Mouse (Mus musculus): ENCODE data around the gene Slc38a10. TPM values are rescaled to one million over a fixed set of nuclear protein-coding genes. Genes with fewer than 3 reads are reported as not detected.

Slc38a10 gene
- polyA plus RNA-seq, 1 experiment from 2014 or later = 100 TPM

GRCm38 (mm10) chr11:120071731-120072320, 79.3 kb downstream of the Slc38a10 start:
- Histone ChIP-seq H3K4me2 (ENCODE audit: low read depth, low read length) (no peak overlapping the region), H3K27me3 (ENCODE audit: control insufficient read depth, insufficient read depth, low read depth, low read length) (no peaks in the 10 kb centered on the region), H3K9me3 (ENCODE audit: control insufficient read depth, low read length) (no peaks in the 10 kb centered on the region), H3K27ac (ENCODE audit: low read length) (no peak overlapping the region), H3K4me3 (ENCODE audit: low read length) (no peak overlapping the region), H3K9ac (ENCODE audit: low read length) (no peak overlapping the region), H3K4me1 (replicated peaks; ENCODE audit: control insufficient read depth, insufficient read depth, low read length) (no peaks in the 10 kb centered on the region), H3K36me3 (ENCODE audit: control insufficient read depth, insufficient read depth, low read length) (peaks cover 28% of the 10 kb centered on the region)
- ATAC-seq (ENCODE audit: low read depth) = no peak
- 73% methylated on average over 7 of the region's 7 CpGs for WGBS

- H3K4me1 ChIP-seq (replicated peaks; ENCODE audit: control insufficient read depth, insufficient read depth, low read length) = no peaks in the 10 kb centered on the region
- H3K36me3 ChIP-seq (ENCODE audit: control insufficient read depth, insufficient read depth, low read length) = peaks cover 24% of the 10 kb centered on the region
- H3K9ac ChIP-seq (ENCODE audit: low read length) = no peak overlapping the region
- ATAC-seq (ENCODE audit: low read depth) = no peak
- H3K27me3 ChIP-seq (ENCODE audit: control insufficient read depth, insufficient read depth, low read depth, low read length) = no peaks in the 10 kb centered on the region
- H3K4me3 ChIP-seq (ENCODE audit: low read length) = no peak overlapping the region
- no peaks in the 10 kb centered on the region for H3K9me3 ChIP-seq (ENCODE audit: control insufficient read depth, low read length)
- no peak overlapping the region for H3K4me2 ChIP-seq (ENCODE audit: low read depth, low read length)
- 61% methylated on average over 12 of the region's 12 CpGs for WGBS
- no peak overlapping the region for H3K27ac ChIP-seq (ENCODE audit: low read length)
Measured at GRCm38 (mm10) chr11:120071065-120071464, 80.1 kb downstream of the Slc38a10 start.

- Histone ChIP-seq H3K4me3 (ENCODE audit: low read length) (no peak overlapping the region), H3K27me3 (ENCODE audit: control insufficient read depth, insufficient read depth, low read depth, low read length) (no peaks in the 10 kb centered on the region), H3K36me3 (ENCODE audit: control insufficient read depth, insufficient read depth, low read length) (peaks cover 24% of the 10 kb centered on the region), H3K9me3 (ENCODE audit: control insufficient read depth, low read length) (no peaks in the 10 kb centered on the region), H3K4me1 (replicated peaks; ENCODE audit: control insufficient read depth, insufficient read depth, low read length) (no peaks in the 10 kb centered on the region), H3K4me2 (ENCODE audit: low read depth, low read length) (no peak overlapping the region), H3K27ac (ENCODE audit: low read length) (no peak overlapping the region), H3K9ac (ENCODE audit: low read length) (no peak overlapping the region)
- WGBS = 83% methylated on average over 27 of the region's 27 CpGs
- ATAC-seq (ENCODE audit: low read depth) = no peak
Measured at GRCm38 (mm10) chr11:120070286-120070930, 80.7 kb downstream of the Slc38a10 start.

DNA sequence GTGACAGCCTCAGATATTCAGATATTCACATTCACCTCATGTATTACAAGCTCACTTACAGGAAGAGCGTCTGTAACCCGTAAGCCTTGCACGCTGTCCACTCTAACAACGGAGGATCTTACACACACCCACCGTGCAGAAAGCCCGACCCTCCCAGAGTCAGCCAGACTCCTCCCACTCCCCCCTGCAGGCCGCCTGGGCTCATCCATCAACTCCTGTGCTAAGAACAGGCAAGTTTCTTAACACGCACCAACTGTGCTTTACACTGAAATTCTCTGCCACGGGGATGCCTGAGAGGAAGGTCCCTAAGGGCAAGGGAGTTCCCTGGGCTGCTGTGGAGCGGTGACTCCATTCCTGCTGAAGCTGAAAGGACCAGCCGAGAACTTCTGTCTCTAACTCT, 81.9 kb downstream of the Slc38a10 start:
- WGBS = 34% methylated on average over 11 of the region's 11 CpGs
- Histone ChIP-seq H3K4me2 (ENCODE audit: low read depth, low read length) (no peak overlapping the region), H3K36me3 (ENCODE audit: control insufficient read depth, insufficient read depth, low read length) (peaks cover 28% of the 10 kb centered on the region), H3K9ac (ENCODE audit: low read length) (no peak overlapping the region), H3K27me3 (ENCODE audit: control insufficient read depth, insufficient read depth, low read depth, low read length) (no peaks in the 10 kb centered on the region), H3K4me3 (ENCODE audit: low read length) (no peak overlapping the region), H3K4me1 (replicated peaks; ENCODE audit: control insufficient read depth, insufficient read depth, low read length) (no peaks in the 10 kb centered on the region), H3K9me3 (ENCODE audit: control insufficient read depth, low read length) (no peaks in the 10 kb centered on the region), H3K27ac (ENCODE audit: low read length) (no peak overlapping the region)
- no peak for ATAC-seq (ENCODE audit: low read depth)

DNA sequence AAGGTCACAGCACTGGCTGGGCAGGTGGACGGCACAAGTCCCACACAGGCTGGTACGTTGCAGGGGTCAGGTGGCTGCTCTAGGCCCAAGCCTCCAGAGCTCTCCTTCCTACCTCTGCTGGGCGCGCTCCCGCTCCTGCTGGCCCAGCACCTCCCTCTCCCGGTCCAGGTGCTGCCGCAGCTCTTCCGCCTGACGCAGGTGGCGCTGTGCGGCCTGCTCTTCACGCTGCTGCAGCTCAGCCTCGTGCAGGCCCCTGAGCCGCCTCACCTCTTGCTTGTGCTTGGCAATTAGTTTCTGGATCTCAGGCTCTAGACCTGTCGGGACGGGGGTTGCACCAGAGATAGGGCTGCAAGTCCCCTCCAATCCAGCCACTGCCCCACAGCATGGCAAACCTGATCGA, 83.3 kb downstream of the Slc38a10 start:
- H3K4me1 ChIP-seq (replicated peaks; ENCODE audit: control insufficient read depth, insufficient read depth, low read length) = no peaks in the 10 kb centered on the region
- H3K27ac ChIP-seq (ENCODE audit: low read length) = no peak overlapping the region
- peaks cover 28% of the 10 kb centered on the region for H3K36me3 ChIP-seq (ENCODE audit: control insufficient read depth, insufficient read depth, low read length)
- WGBS = 58% methylated on average over 17 of the region's 17 CpGs
- no peak overlapping the region for H3K4me2 ChIP-seq (ENCODE audit: low read depth, low read length)
- H3K27me3 ChIP-seq (ENCODE audit: control insufficient read depth, insufficient read depth, low read depth, low read length) = no peaks in the 10 kb centered on the region
- H3K9me3 ChIP-seq (ENCODE audit: control insufficient read depth, low read length) = no peaks in the 10 kb centered on the region
- H3K9ac ChIP-seq (ENCODE audit: low read length) = no peak overlapping the region
- no peak overlapping the region for H3K4me3 ChIP-seq (ENCODE audit: low read length)
- ATAC-seq (ENCODE audit: low read depth) = no peak

DNA sequence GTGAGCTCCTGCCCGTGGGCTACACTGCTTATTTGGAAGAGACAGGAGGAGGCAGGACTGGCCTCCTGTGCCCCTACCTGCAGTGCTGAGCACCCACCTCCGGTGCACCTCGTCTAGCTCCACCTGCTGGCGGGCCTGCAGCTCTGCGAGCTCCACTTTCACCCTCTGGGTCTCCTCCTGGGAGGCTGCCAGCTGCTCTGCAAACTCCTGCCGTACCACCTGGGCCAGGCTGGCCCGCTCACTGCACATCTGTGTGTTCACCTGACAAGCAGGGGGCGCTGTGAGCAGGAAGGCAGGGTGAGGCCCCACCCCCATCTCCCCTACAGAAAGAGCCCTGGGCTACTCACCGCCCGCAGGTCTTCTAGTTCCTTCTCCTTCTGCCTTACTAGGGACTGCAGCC, 85.9 kb downstream of the Slc38a10 start:
- H3K36me3 ChIP-seq (ENCODE audit: control insufficient read depth, insufficient read depth, low read length) = peaks cover 14% of the 10 kb centered on the region
- H3K9me3 ChIP-seq (ENCODE audit: control insufficient read depth, low read length) = no peaks in the 10 kb centered on the region
- no peak overlapping the region for H3K27ac ChIP-seq (ENCODE audit: low read length)
- H3K9ac ChIP-seq (ENCODE audit: low read length) = no peak overlapping the region
- peak; percentile 57; the same call in 1 of the 2 replicates for ATAC-seq (ENCODE audit: low read depth)
- no peaks in the 10 kb centered on the region for H3K27me3 ChIP-seq (ENCODE audit: control insufficient read depth, insufficient read depth, low read depth, low read length)
- no peaks in the 10 kb centered on the region for H3K4me1 ChIP-seq (replicated peaks; ENCODE audit: control insufficient read depth, insufficient read depth, low read length)
- H3K4me3 ChIP-seq (ENCODE audit: low read length) = no peak overlapping the region
- no peak overlapping the region for H3K4me2 ChIP-seq (ENCODE audit: low read depth, low read length)
- 26% methylated on average over 10 of the region's 10 CpGs for WGBS

DNA sequence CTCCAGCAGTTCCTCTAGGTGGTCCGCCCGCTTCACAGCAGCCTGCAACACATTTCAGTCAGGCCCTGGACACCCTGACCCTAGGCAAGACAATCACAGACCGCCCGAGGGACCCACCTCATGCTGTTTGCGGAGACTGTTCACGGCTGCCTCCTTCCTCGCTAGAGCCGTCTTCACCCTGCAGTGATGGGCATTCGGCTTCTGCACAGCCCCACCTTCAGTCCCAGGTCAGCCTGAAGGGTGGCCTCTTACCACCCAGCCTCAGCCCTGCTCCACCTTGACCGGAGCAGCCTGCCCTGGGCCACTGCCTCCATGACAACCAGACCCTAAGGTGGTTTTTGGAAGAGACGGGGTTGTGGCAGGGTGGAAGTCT, 86.5 kb downstream of the Slc38a10 start:
- no peak overlapping the region for H3K4me2 ChIP-seq (ENCODE audit: low read depth, low read length)
- no peaks in the 10 kb centered on the region for H3K27me3 ChIP-seq (ENCODE audit: control insufficient read depth, insufficient read depth, low read depth, low read length)
- WGBS = 90% methylated on average over 11 of the region's 11 CpGs
- no peaks in the 10 kb centered on the region for H3K9me3 ChIP-seq (ENCODE audit: control insufficient read depth, low read length)
- H3K36me3 ChIP-seq (ENCODE audit: control insufficient read depth, insufficient read depth, low read length) = peaks cover 8% of the 10 kb centered on the region
- no peak overlapping the region for H3K4me3 ChIP-seq (ENCODE audit: low read length)
- no peak overlapping the region for H3K9ac ChIP-seq (ENCODE audit: low read length)
- H3K27ac ChIP-seq (ENCODE audit: low read length) = no peak overlapping the region
- no peak for ATAC-seq (ENCODE audit: low read depth)
- no peaks in the 10 kb centered on the region for H3K4me1 ChIP-seq (replicated peaks; ENCODE audit: control insufficient read depth, insufficient read depth, low read length)

DNA sequence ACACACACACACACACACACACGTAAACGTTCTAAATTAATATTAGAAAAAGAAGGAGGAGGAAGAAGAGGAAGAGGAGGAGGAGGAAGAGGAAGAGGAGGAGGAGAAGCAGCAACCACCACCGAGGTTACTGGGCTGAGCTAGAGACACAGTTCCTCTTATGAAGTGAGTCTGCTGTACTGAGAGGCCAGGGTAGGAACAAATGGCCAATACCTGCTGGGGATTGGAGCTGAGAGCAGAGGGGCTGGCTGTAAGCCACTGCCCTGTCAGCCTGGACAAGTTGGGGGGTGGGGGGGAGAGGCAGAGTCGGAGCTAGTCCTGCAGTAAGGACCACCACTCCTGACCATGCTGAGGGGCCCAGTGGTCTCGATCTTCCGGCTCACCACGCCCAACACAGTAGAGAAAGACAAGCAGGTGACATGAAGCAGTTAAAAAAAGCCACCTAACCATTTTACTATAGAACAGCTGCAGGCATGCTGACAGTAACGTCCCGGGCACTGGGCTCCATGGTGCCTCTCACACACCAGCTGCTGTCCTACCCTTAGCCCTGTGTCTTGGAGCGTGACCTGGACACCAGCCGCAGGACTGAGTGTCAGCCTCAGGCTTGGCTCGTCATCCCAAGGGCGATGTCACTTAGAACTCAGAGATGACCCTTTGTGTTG, 87.0 kb downstream of the Slc38a10 start:
- no peak overlapping the region for H3K4me3 ChIP-seq (ENCODE audit: low read length)
- ATAC-seq (ENCODE audit: low read depth) = no peak
- WGBS = 85% methylated on average over 13 of the region's 13 CpGs
- no peak overlapping the region for H3K4me2 ChIP-seq (ENCODE audit: low read depth, low read length)
- H3K9me3 ChIP-seq (ENCODE audit: control insufficient read depth, low read length) = no peaks in the 10 kb centered on the region
- H3K27ac ChIP-seq (ENCODE audit: low read length) = no peak overlapping the region
- H3K4me1 ChIP-seq (replicated peaks; ENCODE audit: control insufficient read depth, insufficient read depth, low read length) = no peaks in the 10 kb centered on the region
- no peaks in the 10 kb centered on the region for H3K27me3 ChIP-seq (ENCODE audit: control insufficient read depth, insufficient read depth, low read depth, low read length)
- peaks cover 8% of the 10 kb centered on the region for H3K36me3 ChIP-seq (ENCODE audit: control insufficient read depth, insufficient read depth, low read length)
- H3K9ac ChIP-seq (ENCODE audit: low read length) = no peak overlapping the region

DNA sequence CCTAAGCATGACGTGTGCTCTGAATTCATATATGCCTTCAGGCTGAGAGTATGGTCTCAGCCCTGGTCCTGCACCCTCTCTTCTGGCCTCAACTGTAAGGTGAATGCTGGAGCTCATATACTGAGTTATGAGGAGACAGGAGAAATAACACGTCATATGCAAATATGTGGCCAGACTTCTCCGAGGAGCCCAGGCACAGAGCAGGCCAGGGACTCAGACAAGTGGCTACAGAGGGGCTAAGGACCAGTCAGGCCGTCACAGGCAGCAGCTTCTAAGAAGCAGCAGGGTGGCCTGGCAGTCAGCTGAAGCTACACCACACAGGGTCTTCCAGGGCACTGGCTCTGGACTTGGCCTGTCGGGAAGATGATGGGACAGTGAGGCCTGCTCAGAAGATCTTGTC, 87.8 kb downstream of the Slc38a10 start:
- no peaks in the 10 kb centered on the region for H3K4me1 ChIP-seq (replicated peaks; ENCODE audit: control insufficient read depth, insufficient read depth, low read length)
- no peak for ATAC-seq (ENCODE audit: low read depth)
- no peak overlapping the region for H3K9ac ChIP-seq (ENCODE audit: low read length)
- H3K27me3 ChIP-seq (ENCODE audit: control insufficient read depth, insufficient read depth, low read depth, low read length) = no peaks in the 10 kb centered on the region
- H3K27ac ChIP-seq (ENCODE audit: low read length) = no peak overlapping the region
- no peak overlapping the region for H3K4me2 ChIP-seq (ENCODE audit: low read depth, low read length)
- 69% methylated on average over 5 of the region's 5 CpGs for WGBS
- no peaks in the 10 kb centered on the region for H3K9me3 ChIP-seq (ENCODE audit: control insufficient read depth, low read length)
- H3K36me3 ChIP-seq (ENCODE audit: control insufficient read depth, insufficient read depth, low read length) = peaks cover 8% of the 10 kb centered on the region
- no peak overlapping the region for H3K4me3 ChIP-seq (ENCODE audit: low read length)
